Mouse (Mus musculus): ENCODE measurements around the gene Gm8764. TPM values are rescaled to one million over a fixed set of nuclear protein-coding genes. Genes with fewer than 3 reads are reported as not detected.

Gene Gm8764
- polyA plus RNA-seq, 1 experiment from 2014 or later = not detected

GRCm38 (mm10) chr10:104209655-104210054 lies 49.8 kb downstream of the Gm8764 start:
- no peak overlapping the region for H3K9ac ChIP-seq (replicated peaks)
- no peak overlapping the region for H3K27ac ChIP-seq (ENCODE audit: low read depth)
- H3K4me2 ChIP-seq (ENCODE audit: low read depth, low read length) = no peak overlapping the region
- no peaks in the 10 kb centered on the region for H3K9me3 ChIP-seq (ENCODE audit: low read length)
- H3K4me1 ChIP-seq (ENCODE audit: insufficient read depth) = no peaks in the 10 kb centered on the region
- no peak for TF ChIP-seq EP300 (IDR thresholded peaks at IDR 0.05; ENCODE audit: low read depth)
- TF ChIP-seq CTCF (IDR thresholded peaks at IDR 0.05; ENCODE audit: low read depth) = no peak
- H3K27me3 ChIP-seq (ENCODE audit: insufficient read depth, low read length) = no peaks in the 10 kb centered on the region
- H3K4me3 ChIP-seq (ENCODE audit: low read depth, low read length) = no peak overlapping the region
- WGBS (ENCODE audit: insufficient replicate concordance) = 64% methylated on average over 1 of the region's 1 CpGs
- no peak for DNase-seq
- ATAC-seq = no peak
- H3K36me3 ChIP-seq (replicated peaks; ENCODE audit: insufficient read depth, low read length) = no peaks in the 10 kb centered on the region

- TF ChIP-seq EP300 (IDR thresholded peaks at IDR 0.05; ENCODE audit: low read depth) (no peak), CTCF (IDR thresholded peaks at IDR 0.05; ENCODE audit: low read depth) (no peak)
- Histone ChIP-seq H3K4me3 (ENCODE audit: low read depth, low read length) (no peak overlapping the region), H3K9ac (replicated peaks) (no peak overlapping the region), H3K4me1 (ENCODE audit: insufficient read depth) (no peaks in the 10 kb centered on the region), H3K27ac (ENCODE audit: low read depth) (no peak overlapping the region), H3K36me3 (replicated peaks; ENCODE audit: insufficient read depth, low read length) (no peaks in the 10 kb centered on the region), H3K4me2 (ENCODE audit: low read depth, low read length) (no peak overlapping the region), H3K9me3 (ENCODE audit: low read length) (no peaks in the 10 kb centered on the region), H3K27me3 (ENCODE audit: insufficient read depth, low read length) (no peaks in the 10 kb centered on the region)
- 63% methylated on average over 3 of the region's 3 CpGs for WGBS (ENCODE audit: insufficient replicate concordance)
- DNase-seq (no peak), ATAC-seq (no peak)
Measured at GRCm38 (mm10) chr10:104210268-104210990, 50.6 kb downstream of the Gm8764 start.

Other genes with a start within 250 kb of the Gm8764 start
- not detected in 2 replicates for gene Gm21293, start 17.0 kb upstream of the Gm8764 start, polyA plus RNA-seq (2015; fragmentation: Nextera tagmentation; extraction: Ambion mirVana)
- gene Gm6763, start 8.5 kb upstream of the Gm8764 start, polyA plus RNA-seq (2015; fragmentation: Nextera tagmentation; extraction: Ambion mirVana) = not detected in 2 replicates
- not detected in 2 replicates for gene Gm21304, start 8.5 kb downstream of the Gm8764 start, polyA plus RNA-seq (2015; fragmentation: Nextera tagmentation; extraction: Ambion mirVana)
- not detected in 2 replicates for gene Gm21312, start 17.0 kb downstream of the Gm8764 start, polyA plus RNA-seq (2015; fragmentation: Nextera tagmentation; extraction: Ambion mirVana)
- not detected in 2 replicates for gene Gm20765, start 25.5 kb downstream of the Gm8764 start, polyA plus RNA-seq (2015; fragmentation: Nextera tagmentation; extraction: Ambion mirVana)
- not detected in 2 replicates for gene Gm4340, start 34.0 kb downstream of the Gm8764 start, polyA plus RNA-seq (2015; fragmentation: Nextera tagmentation; extraction: Ambion mirVana)